8 mouse cellular contexts compared by ENCODE assay signal in genomic region chr6:90764753-90765152, GRCm38 (mm10).
DNase-seq lines count a peak whose midpoint lies in the region; ATAC-seq lines count a peak whose summit lies in the region.

No protein-coding gene starts in this region.

- ATAC-seq in forebrain, embryonic 15.5 days (replicated peaks), result 0 out of 2 replicates have a peak, but pooled peaks have one; percentile 36
- ATAC-seq in hindbrain, embryonic 16.5 days, result no peak

- no peak overlapping the region for H3K4me3 ChIP-seq in forebrain, embryonic 15.5 days
- H3K4me3 ChIP-seq in hindbrain, embryonic 16.5 days (ENCODE audit: low read length), result no peak overlapping the region

- H3K27ac ChIP-seq in forebrain, embryonic 15.5 days (replicated peaks), result peak overlapping the region; percentile 44
- peak overlapping the region; percentile 70 for H3K27ac ChIP-seq in hindbrain, embryonic 16.5 days (ENCODE audit: low read depth, low read length)

- no peaks in the 10 kb centered on the region for H3K36me3 ChIP-seq in forebrain, embryonic 15.5 days
- no peaks in the 10 kb centered on the region for H3K36me3 ChIP-seq in hindbrain, embryonic 16.5 days (ENCODE audit: control insufficient read depth, insufficient read depth, low read length)

- H3K9ac ChIP-seq in forebrain, embryonic 15.5 days (replicated peaks), result no peak overlapping the region
- H3K9ac ChIP-seq in hindbrain, embryonic 16.5 days (ENCODE audit: low read depth, low read length), result no peak overlapping the region

- WGBS in forebrain, embryonic 15.5 days, result 39% methylated on average over 2 of the region's 2 CpGs
- WGBS in hindbrain, embryonic 16.5 days, result 13% methylated on average over 2 of the region's 2 CpGs

- peak; percentile 16 for DNase-seq in lung, postnatal 10 days
- no peak for DNase-seq in lung, postnatal 14 days
- peak; percentile 33 to 51 for DNase-seq in spleen, postnatal 14 days (ENCODE audit: low spot score in 2 of 2)
- no peak for DNase-seq in right cerebral cortex, adult 18-20 months
- no peak for DNase-seq in embryo, embryonic 10.5 days (ENCODE audit: low spot score)
- no peak for DNase-seq in layer of hippocampus, postnatal 14 days (ENCODE audit: low spot score in 2 of 2)

- H3K9me3 ChIP-seq in forebrain, embryonic 15.5 days, result no peaks in the 10 kb centered on the region
- no peaks in the 10 kb centered on the region for H3K9me3 ChIP-seq in hindbrain, embryonic 16.5 days (ENCODE audit: control insufficient read depth, low read length)

- no peak overlapping the region for H3K4me2 ChIP-seq in forebrain, embryonic 15.5 days (replicated peaks)
- H3K4me2 ChIP-seq in hindbrain, embryonic 16.5 days (ENCODE audit: low read length), result no peak overlapping the region

- H3K27me3 ChIP-seq in forebrain, embryonic 15.5 days, result no peaks in the 10 kb centered on the region
- H3K27me3 ChIP-seq in hindbrain, embryonic 16.5 days (replicated peaks; ENCODE audit: control insufficient read depth, insufficient read depth, low read length), result no peaks in the 10 kb centered on the region

- H3K4me1 ChIP-seq in forebrain, embryonic 15.5 days, result peaks cover 11% of the 10 kb centered on the region
- H3K4me1 ChIP-seq in hindbrain, embryonic 16.5 days (ENCODE audit: control insufficient read depth, insufficient read depth, low read depth, low read length), result peaks cover 34% of the 10 kb centered on the region

Comparison
In these comparisons a context has a peak if more than half of its experiments do, and no peak if none do; other contexts are left out.
1. DNase-seq: peak in lung, postnatal 10 days (single experiment) and spleen, postnatal 14 days (2 of 2); none in lung, postnatal 14 days (single experiment), right cerebral cortex, adult 18-20 months (single experiment), embryo, embryonic 10.5 days (single experiment) and layer of hippocampus, postnatal 14 days (0 of 2).